Mouse (Mus musculus) neural tube, embryonic 13.5 days (tissue): ENCODE measurements around the gene Acsl1. TPM values are rescaled to one million over a fixed set of nuclear protein-coding genes. Genes with fewer than 3 reads are reported as not detected.

ENCODE experiments used
- ATAC-seq: fragments of 200-750 bp; cut with Nextera tagmentation; 2 replicates; pipeline ENCODE4 v1.8.0; 2017; ENCODE audit warnings: low read depth, mild to moderate bottlenecking, moderate TSS enrichment, moderate library complexity
- H3K27ac ChIP-seq: fragments of 300-500 bp; sonication (generic); replicated peaks from 2 replicates; pipeline ENCODE4 v1.5.1; 2015; ENCODE audit warnings: moderate library complexity, mild to moderate bottlenecking, inconsistent platforms
- H3K27me3 ChIP-seq: fragments of 300-500 bp; sonication (generic); 2 replicates; pipeline ENCODE4 v1.6.1; 2015; ENCODE audit warnings: mild to moderate bottlenecking, inconsistent platforms
- H3K36me3 ChIP-seq: fragments of 300-500 bp; sonication (generic); 2 replicates; pipeline ENCODE4 v1.6.1; 2015; ENCODE audit warnings: mild to moderate bottlenecking, inconsistent platforms
- H3K4me1 ChIP-seq: fragments of 300-500 bp; sonication (generic); replicated peaks from 2 replicates; pipeline ENCODE4 v1.6.1; 2015; ENCODE audit warnings: inconsistent platforms
- H3K4me2 ChIP-seq: fragments of 300-500 bp; sonication (generic); 2 replicates; pipeline ENCODE4 v1.6.1; 2015; ENCODE audit warnings: inconsistent platforms, mild to moderate bottlenecking, moderate library complexity
- H3K4me3 ChIP-seq: fragments of 300-500 bp; sonication (generic); 2 replicates; pipeline ENCODE4 v1.5.1; 2015; ENCODE audit warnings: mild to moderate bottlenecking, inconsistent platforms
- H3K9ac ChIP-seq: fragments of 300-500 bp; sonication (generic); 2 replicates; pipeline ENCODE4 v1.6.1; 2015; ENCODE audit warnings: moderate library complexity, mild to moderate bottlenecking, inconsistent platforms
- H3K9me3 ChIP-seq: fragments of 300-500 bp; sonication (generic); 2 replicates; pipeline ENCODE4 v1.6.1; 2016; ENCODE audit warnings: inconsistent platforms
- WGBS: fragments of 180-500 bp; shearing (Covaris S2); methylation state at CpG from one replicate; pipeline ENCODE4 v1.1.7; 2015; 5-methylcytosine and 5-hydroxymethylcytosine counted together
- polyA plus RNA-seq: library from polyadenylated mRNA; unstranded; fragments of >200 nt; fragmentation: Nextera tagmentation; extraction: Ambion mirVana; gene quantifications from 2 replicates; pipeline ENCODE4 v1.2.1, GENCODE M21; 2015

Gene Acsl1
- polyA plus RNA-seq, 1 experiment from 2014 or later: 13.2 TPM

DNA sequence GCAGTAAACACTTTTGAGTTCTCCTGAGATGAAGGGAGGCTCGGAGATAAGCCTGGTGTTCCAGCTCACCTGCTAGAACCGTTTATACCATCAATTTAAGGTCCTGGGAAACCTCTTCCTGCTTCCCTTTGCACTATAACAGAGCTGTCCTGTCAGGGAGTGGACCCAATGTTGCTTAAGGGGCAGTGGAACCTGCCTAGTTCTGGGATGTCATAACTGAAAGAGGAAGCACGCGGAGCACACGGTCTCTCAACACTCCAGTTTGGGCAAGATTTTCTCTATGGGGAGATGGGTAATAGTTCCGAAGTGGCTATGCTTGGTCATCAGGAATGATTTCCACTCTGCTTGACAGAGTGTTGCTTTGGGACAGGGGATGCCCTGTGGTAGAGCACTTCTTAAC is 49.8 kb downstream of the Acsl1 start:
- Histone ChIP-seq H3K4me1 (no peaks in the 10 kb centered on the region), H3K36me3 (peaks cover 12% of the 10 kb centered on the region; the same call in 1 of the 2 replicates), H3K4me3 (no peak overlapping the region), H3K9ac (no peak overlapping the region), H3K4me2 (no peak overlapping the region), H3K9me3 (no peaks in the 10 kb centered on the region), H3K27ac (no peak overlapping the region), H3K27me3 (no peaks in the 10 kb centered on the region)
- WGBS: 91% methylated on average over 6 of the region's 6 CpGs
- no peak for ATAC-seq

DNA sequence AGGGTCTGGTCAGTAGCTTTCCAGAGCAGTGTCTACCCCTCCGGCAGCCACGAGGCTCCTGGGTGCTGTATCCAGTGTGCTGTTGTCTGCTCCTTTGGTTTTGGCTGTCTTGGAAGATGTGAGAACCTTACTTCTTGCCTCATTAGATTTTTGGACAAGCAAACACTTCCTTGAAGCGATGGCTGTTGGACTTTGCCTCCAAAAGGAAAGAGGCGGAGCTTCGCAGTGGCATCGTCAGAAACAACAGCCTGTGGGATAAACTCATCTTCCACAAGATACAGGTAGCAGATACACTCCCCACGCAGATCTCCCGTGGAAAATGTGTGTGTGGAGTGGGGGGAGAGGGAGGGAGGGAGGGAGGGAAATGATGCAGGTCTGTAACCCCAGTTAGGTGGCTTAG is 55.3 kb downstream of the Acsl1 start:
- H3K27me3 ChIP-seq: no peaks in the 10 kb centered on the region
- 83% methylated on average over 8 of the region's 8 CpGs for WGBS
- no peak overlapping the region for H3K27ac ChIP-seq
- H3K9ac ChIP-seq: no peak overlapping the region
- H3K4me3 ChIP-seq: no peak overlapping the region
- no peak overlapping the region for H3K4me2 ChIP-seq
- peaks cover 8% of the 10 kb centered on the region; the same call in 1 of the 2 replicates for H3K36me3 ChIP-seq
- no peak for ATAC-seq
- H3K4me1 ChIP-seq: no peaks in the 10 kb centered on the region
- H3K9me3 ChIP-seq: no peaks in the 10 kb centered on the region

DNA sequence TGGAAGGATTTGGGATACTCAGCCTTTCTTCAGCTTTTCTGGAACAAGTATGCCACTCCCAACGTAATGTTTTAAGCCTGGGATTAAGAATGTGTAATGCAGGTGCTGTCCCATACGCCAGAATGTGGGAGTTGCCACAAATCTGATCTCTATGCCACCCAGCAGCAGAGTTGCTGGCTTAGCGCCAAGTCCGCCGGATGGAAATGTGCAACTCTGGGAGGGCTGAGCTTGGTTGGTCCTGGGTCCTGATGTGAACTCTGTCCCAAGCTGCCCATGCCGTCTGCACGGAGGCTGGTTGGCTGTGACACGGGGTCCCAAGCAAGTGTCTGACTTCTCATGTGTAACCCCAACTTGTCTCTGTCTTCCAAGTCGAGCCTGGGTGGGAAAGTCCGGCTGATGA is 56.0 kb downstream of the Acsl1 start:
- Histone ChIP-seq H3K27me3 (no peaks in the 10 kb centered on the region), H3K4me1 (no peaks in the 10 kb centered on the region), H3K9me3 (no peaks in the 10 kb centered on the region), H3K4me2 (no peak overlapping the region), H3K9ac (no peak overlapping the region), H3K4me3 (no peak overlapping the region), H3K27ac (no peak overlapping the region), H3K36me3 (peaks cover 11% of the 10 kb centered on the region)
- WGBS: 75% methylated on average over 10 of the region's 10 CpGs
- ATAC-seq: no peak

DNA sequence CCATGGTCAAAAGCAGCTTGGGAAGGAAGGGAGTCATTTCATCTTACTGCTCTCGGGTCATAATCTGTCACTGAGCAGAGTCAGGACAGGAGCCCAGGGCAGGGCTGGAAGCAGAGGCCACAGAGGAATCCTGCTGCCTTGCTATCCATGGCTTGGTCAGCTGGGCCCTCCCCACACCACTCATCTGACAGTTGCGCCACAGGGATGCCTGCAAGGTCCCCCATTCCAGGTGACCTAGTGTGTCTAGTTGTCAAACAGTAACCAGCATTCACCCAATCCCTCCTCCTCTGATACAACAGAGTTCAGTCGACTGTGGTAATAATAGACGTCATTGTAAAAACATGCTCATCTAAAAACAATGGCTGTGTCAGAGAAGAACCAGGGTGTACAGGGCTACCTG is 58.7 kb downstream of the Acsl1 start:
- ATAC-seq: no peak
- H3K4me2 ChIP-seq: no peak overlapping the region
- H3K27me3 ChIP-seq: no peaks in the 10 kb centered on the region
- no peaks in the 10 kb centered on the region for H3K4me1 ChIP-seq
- peaks cover 22% of the 10 kb centered on the region for H3K36me3 ChIP-seq
- H3K27ac ChIP-seq: no peak overlapping the region
- no peak overlapping the region for H3K9ac ChIP-seq
- 71% methylated on average over 4 of the region's 4 CpGs for WGBS
- no peak overlapping the region for H3K4me3 ChIP-seq
- H3K9me3 ChIP-seq: no peaks in the 10 kb centered on the region

DNA sequence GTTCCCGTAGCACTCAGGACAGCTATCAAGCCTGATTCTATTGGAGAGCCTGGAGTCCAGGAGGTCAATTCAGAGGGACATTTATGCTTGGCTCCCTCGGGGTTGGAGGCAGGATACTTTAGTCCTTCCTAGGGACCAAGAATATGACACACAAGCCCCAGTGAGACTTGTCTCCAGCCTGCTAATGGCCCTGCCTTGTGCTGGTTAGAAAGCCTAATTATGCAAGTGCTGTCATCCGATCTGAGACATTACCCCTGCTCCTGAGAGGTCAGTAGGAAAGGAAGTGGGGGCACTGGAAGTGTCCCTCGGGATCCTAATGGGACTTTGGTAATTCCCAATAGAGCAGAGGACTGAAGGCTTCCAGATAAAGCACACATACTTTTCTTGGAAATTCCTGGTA is 59.7 kb downstream of the Acsl1 start:
- 31% methylated on average over 4 of the region's 4 CpGs for WGBS
- Histone ChIP-seq H3K27ac (no peak overlapping the region), H3K9me3 (no peaks in the 10 kb centered on the region), H3K36me3 (peaks cover 29% of the 10 kb centered on the region), H3K4me1 (no peaks in the 10 kb centered on the region), H3K4me3 (no peak overlapping the region), H3K9ac (no peak overlapping the region), H3K4me2 (no peak overlapping the region), H3K27me3 (no peaks in the 10 kb centered on the region)
- no peak for ATAC-seq

DNA sequence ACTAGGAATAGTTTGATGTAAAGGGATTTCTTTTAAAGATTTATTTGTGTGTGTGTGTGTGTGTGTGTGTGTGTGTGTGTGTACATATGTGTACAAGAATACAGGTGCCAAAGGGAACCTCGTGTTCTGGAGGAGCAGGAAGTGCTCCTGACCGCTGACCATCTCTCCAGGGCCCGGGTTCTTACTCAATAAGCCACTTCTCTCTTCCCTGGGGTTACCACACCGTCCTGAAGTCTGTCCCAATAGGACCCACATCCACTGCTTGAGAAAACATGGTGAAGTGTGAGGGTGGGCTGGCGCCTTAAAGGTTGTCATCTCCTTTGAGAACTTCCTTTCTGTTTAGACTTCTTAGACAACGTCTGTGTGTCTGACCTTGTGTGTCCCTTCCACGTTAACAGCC is 63.1 kb downstream of the Acsl1 start:
- H3K4me3 ChIP-seq: no peak overlapping the region
- 92% methylated on average over 7 of the region's 7 CpGs for WGBS
- no peaks in the 10 kb centered on the region for H3K9me3 ChIP-seq
- no peak overlapping the region for H3K4me2 ChIP-seq
- no peak overlapping the region for H3K27ac ChIP-seq
- no peak for ATAC-seq
- H3K9ac ChIP-seq: no peak overlapping the region
- H3K27me3 ChIP-seq: no peaks in the 10 kb centered on the region
- 0 out of 2 replicates have a peak, but pooled peaks cover under 1% of the 10 kb centered on the region for H3K4me1 ChIP-seq
- peaks cover 33% of the 10 kb centered on the region for H3K36me3 ChIP-seq

DNA sequence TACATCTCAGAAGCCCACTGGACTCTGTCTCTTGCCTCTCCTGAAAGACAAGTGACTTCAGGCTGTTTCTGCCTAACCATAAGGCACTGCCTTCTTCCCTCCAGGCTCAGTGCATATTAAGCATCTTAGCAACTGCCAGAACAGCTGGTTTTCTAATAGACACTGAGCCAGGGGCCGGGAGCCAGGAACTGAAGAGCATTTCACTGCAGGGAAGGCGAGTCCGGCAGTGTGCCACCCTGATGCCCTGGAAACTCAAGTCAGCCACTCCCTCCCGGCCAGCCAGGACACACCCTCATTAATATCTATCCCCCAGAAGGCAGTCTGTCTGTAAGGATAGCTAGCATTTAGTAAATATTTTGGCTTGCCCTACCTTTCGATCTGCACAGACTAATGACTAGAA is 68.9 kb downstream of the Acsl1 start:
- Histone ChIP-seq H3K4me3 (no peak overlapping the region), H3K27ac (no peak overlapping the region), H3K36me3 (peaks cover 10% of the 10 kb centered on the region; the same call in 1 of the 2 replicates), H3K27me3 (no peaks in the 10 kb centered on the region), H3K9ac (no peak overlapping the region), H3K4me2 (no peak overlapping the region), H3K4me1 (peaks cover 6% of the 10 kb centered on the region; the same call in 1 of the 2 replicates), H3K9me3 (no peaks in the 10 kb centered on the region)
- WGBS: 56% methylated on average over 5 of the region's 5 CpGs
- 0 out of 2 replicates have a peak, but pooled peaks have one; percentile 29 for ATAC-seq

DNA sequence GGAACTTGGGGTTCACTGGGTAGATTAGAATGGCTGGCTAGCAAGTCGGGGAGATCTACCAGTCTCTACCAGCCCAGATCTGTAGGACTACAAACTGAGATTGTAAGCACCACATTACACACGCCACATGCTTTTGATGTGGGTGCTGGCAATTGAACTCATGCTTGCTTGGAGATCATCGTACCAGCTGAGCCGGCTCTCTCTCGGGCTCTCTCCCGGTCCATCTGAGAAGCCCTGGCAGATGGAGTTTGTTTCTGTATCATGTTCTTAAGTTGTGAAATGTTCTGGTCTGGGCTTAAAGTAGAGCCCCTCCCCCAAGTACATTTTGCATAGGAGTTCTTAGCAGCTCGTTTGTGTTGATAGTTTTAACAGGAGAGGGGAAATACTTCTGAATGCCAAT is 72.4 kb downstream of the Acsl1 start:
- 82% methylated on average over 7 of the region's 7 CpGs for WGBS
- H3K27ac ChIP-seq: no peak overlapping the region
- H3K4me2 ChIP-seq: no peak overlapping the region
- H3K4me1 ChIP-seq: peaks cover 6% of the 10 kb centered on the region; the same call in 1 of the 2 replicates
- no peak for ATAC-seq
- no peaks in the 10 kb centered on the region for H3K36me3 ChIP-seq
- H3K9me3 ChIP-seq: no peaks in the 10 kb centered on the region
- no peaks in the 10 kb centered on the region for H3K27me3 ChIP-seq
- no peak overlapping the region for H3K4me3 ChIP-seq
- no peak overlapping the region for H3K9ac ChIP-seq

DNA sequence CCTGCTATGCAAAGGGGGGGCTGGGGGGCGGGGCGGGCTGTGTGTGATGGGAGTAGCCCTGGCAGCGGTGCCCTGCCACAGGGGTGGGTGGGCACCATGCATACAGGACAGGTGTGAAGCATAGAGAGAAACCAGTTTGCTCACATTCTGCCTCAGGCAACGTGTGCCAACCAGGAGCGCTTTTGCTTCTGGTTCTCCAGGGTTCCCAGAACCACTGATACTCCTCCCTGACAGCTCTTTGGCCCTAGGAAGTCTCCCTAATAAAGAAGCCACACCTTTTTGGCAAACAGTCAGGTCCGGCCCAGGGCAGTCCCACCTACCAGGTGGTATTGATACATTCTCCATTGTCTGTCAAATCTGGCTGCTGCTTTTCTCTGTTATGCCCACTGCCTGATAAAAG is 72.8 kb downstream of the Acsl1 start:
- peaks cover 6% of the 10 kb centered on the region; the same call in 1 of the 2 replicates for H3K4me1 ChIP-seq
- no peaks in the 10 kb centered on the region for H3K9me3 ChIP-seq
- H3K4me2 ChIP-seq: no peak overlapping the region
- no peak overlapping the region for H3K4me3 ChIP-seq
- WGBS: 75% methylated on average over 6 of the region's 6 CpGs
- H3K27ac ChIP-seq: no peak overlapping the region
- H3K36me3 ChIP-seq: no peaks in the 10 kb centered on the region
- H3K27me3 ChIP-seq: no peaks in the 10 kb centered on the region
- ATAC-seq: no peak
- H3K9ac ChIP-seq: no peak overlapping the region

DNA sequence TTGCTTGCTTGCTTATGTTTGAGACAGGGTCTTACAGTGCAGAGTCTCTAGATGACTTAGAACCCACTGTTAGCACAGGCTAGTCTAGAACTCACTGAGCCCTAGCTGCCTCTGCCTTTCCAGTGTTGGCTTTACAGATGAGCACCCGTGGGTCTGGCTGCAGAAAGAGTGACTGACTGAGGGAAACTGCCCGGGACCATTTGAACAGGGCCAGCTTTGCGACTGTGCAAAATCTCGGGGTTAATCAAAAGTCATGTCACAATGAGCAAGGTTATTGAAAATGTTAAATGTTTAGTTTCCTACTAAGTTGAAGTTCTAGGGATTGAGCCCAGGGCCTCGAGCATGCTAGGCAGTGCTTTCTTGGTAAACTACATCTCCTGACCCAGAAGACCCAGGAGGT is 75.0 kb downstream of the Acsl1 start:
- ATAC-seq: no peak
- 83% methylated on average over 5 of the region's 5 CpGs for WGBS
- no peaks in the 10 kb centered on the region; the same call in 1 of the 2 replicates for H3K27me3 ChIP-seq

DNA sequence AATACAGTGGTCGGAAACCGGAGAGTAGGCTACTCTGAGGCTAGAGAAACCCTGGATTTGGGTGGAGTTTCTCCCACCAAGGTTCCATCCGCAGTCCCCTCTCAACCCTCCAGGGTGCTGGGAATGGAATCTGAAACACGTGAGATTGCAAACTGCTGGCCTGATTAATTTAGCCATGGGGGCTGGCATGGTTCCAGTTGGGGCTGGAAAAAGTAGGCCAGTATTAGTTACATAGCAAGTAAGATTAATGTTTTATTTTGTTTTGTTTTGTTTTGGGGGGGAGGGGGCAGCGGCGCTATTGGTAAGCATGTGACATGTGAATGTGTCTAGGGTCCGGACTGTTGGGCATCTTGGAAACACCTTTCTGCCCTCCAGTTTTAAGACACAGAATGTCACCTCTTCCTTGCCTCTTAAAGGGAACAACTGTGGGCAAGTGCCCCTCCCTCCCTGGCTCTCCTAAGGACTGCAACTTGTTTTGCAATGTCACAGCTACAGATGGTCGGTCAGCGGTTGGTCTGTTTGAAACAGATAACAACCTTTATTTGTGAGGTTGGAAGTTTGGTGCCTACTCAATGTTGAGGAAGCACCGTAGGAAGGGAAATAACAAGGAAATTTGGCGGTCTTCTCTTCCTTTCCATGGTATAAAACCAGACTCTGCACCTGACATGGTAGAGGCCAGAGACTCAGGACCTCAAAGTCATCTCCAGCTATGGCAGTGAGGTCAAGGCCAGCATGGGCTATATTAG is 75.8 kb downstream of the Acsl1 start:
- H3K4me2 ChIP-seq: no peak overlapping the region
- H3K27ac ChIP-seq: no peak overlapping the region
- no peaks in the 10 kb centered on the region for H3K9me3 ChIP-seq
- H3K36me3 ChIP-seq: no peaks in the 10 kb centered on the region
- 79% methylated on average over 11 of the region's 11 CpGs for WGBS
- no peaks in the 10 kb centered on the region; the same call in 1 of the 2 replicates for H3K27me3 ChIP-seq
- H3K9ac ChIP-seq: no peak overlapping the region
- H3K4me3 ChIP-seq: no peak overlapping the region
- ATAC-seq: no peak
- peaks cover 3% of the 10 kb centered on the region; the same call in 1 of the 2 replicates for H3K4me1 ChIP-seq

More for the DNA sequence above, 75.0 kb downstream of the Acsl1 start:
- H3K27ac ChIP-seq: no peak overlapping the region
- H3K9me3 ChIP-seq: no peaks in the 10 kb centered on the region
- H3K4me3 ChIP-seq: no peak overlapping the region
- H3K9ac ChIP-seq: no peak overlapping the region
- H3K4me2 ChIP-seq: no peak overlapping the region
- H3K4me1 ChIP-seq: no peaks in the 10 kb centered on the region
- H3K36me3 ChIP-seq: no peaks in the 10 kb centered on the region

DNA sequence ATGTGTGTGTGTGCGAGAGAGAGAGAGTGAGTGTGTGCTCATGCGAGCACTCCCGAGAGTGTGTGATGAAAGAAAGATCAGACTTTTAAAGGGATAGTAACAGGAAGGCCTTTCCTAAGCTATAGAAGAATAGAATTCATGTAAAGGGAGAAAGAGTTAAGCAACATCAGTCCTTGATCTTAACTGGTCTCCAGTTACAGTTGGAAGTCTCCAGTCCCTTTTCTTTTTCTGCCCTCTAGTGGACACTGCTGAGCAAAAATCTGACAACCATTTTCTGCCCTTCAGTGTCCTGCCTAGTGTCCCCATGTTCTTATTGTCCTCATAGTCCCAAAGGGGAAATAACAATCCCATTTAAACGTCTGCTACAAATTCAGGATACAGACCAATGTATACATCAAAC is 76.4 kb downstream of the Acsl1 start:
- 54% methylated on average over 4 of the region's 4 CpGs for WGBS
- H3K36me3 ChIP-seq: no peaks in the 10 kb centered on the region
- no peak for ATAC-seq

DNA sequence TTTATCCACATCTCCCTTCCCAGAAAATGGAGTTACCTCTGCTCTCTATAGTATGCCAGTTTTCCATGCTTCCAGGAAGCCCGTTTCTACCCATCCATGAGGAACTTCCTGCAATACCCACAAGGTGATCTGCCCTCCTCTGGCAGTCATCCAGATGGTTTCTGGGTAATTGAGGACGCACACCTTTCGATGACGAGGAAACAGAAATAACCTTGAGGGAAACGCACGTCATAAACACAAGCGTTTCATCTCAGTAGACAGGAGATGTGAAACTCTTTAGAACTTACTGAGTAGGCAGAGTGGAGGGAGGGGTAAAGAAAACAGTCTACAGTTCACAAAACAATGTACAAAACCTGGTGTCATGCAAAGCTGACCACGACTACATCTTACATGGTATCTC is 79.2 kb downstream of the Acsl1 start:
- H3K4me2 ChIP-seq: no peak overlapping the region
- no peak overlapping the region for H3K27ac ChIP-seq
- no peak for ATAC-seq
- H3K4me1 ChIP-seq: peaks cover 11% of the 10 kb centered on the region
- no peaks in the 10 kb centered on the region for H3K36me3 ChIP-seq
- H3K27me3 ChIP-seq: no peaks in the 10 kb centered on the region; the same call in 1 of the 2 replicates
- no peaks in the 10 kb centered on the region for H3K9me3 ChIP-seq
- no peak overlapping the region for H3K9ac ChIP-seq
- H3K4me3 ChIP-seq: no peak overlapping the region
- WGBS: 83% methylated on average over 8 of the region's 8 CpGs

More for the DNA sequence above, 76.4 kb downstream of the Acsl1 start:
- Histone ChIP-seq H3K27ac (no peak overlapping the region), H3K9me3 (no peaks in the 10 kb centered on the region), H3K9ac (no peak overlapping the region), H3K4me2 (no peak overlapping the region), H3K27me3 (no peaks in the 10 kb centered on the region; the same call in 1 of the 2 replicates), H3K4me1 (peaks cover 5% of the 10 kb centered on the region), H3K4me3 (no peak overlapping the region)
